Mouse (Mus musculus) layer of hippocampus, adult 9-11 months (tissue): ENCODE data around the gene Prkn.

Experiments
- DNase-seq: peaks from one replicate; pipeline ENCODE4 v3.0.0; 2022

Gene Prkn

GRCm38 (mm10) chr17:10997291-10997690 lies 157.1 kb downstream of the Prkn start:
- no peak for DNase-seq

GRCm38 (mm10) chr17:11023371-11023770 lies 183.2 kb downstream of the Prkn start:
- no peak for DNase-seq

- no peak for DNase-seq
Observed at GRCm38 (mm10) chr17:11029348-11029747, 189.2 kb downstream of the Prkn start.

- no peak for DNase-seq
Observed at GRCm38 (mm10) chr17:11030936-11031335, 190.8 kb downstream of the Prkn start.

GRCm38 (mm10) chr17:11032366-11032765 lies 192.2 kb downstream of the Prkn start:
- DNase-seq, result no peak

- no peak for DNase-seq
Observed at GRCm38 (mm10) chr17:11033594-11033993, 193.4 kb downstream of the Prkn start.

GRCm38 (mm10) chr17:11038272-11038671 lies 198.1 kb downstream of the Prkn start:
- no peak for DNase-seq

GRCm38 (mm10) chr17:11058986-11059385 lies 218.8 kb downstream of the Prkn start:
- no peak for DNase-seq

- no peak for DNase-seq
Observed at GRCm38 (mm10) chr17:11067076-11067703, 227.0 kb downstream of the Prkn start.

GRCm38 (mm10) chr17:11067704-11068475 lies 227.7 kb downstream of the Prkn start:
- peak; percentile 55 for DNase-seq

- no peak for DNase-seq
Observed at GRCm38 (mm10) chr17:11070996-11071395, 230.8 kb downstream of the Prkn start.

GRCm38 (mm10) chr17:11076319-11076903 lies 236.2 kb downstream of the Prkn start:
- DNase-seq, result peak; percentile 60

- DNase-seq, result no peak
Observed at GRCm38 (mm10) chr17:11086492-11086891, 246.3 kb downstream of the Prkn start.

- no peak for DNase-seq
Observed at GRCm38 (mm10) chr17:11087088-11087487, 246.9 kb downstream of the Prkn start.

GRCm38 (mm10) chr17:11087823-11088222 lies 247.6 kb downstream of the Prkn start:
- DNase-seq, result no peak

GRCm38 (mm10) chr17:11089361-11089760 lies 249.2 kb downstream of the Prkn start:
- DNase-seq, result no peak

GRCm38 (mm10) chr17:11092900-11093299 lies 252.7 kb downstream of the Prkn start:
- peak; percentile 86 for DNase-seq

- no peak for DNase-seq
Observed at GRCm38 (mm10) chr17:11093321-11093720, 253.1 kb downstream of the Prkn start.

GRCm38 (mm10) chr17:11107007-11107406 lies 266.8 kb downstream of the Prkn start:
- no peak for DNase-seq

GRCm38 (mm10) chr17:11107916-11108315 lies 267.7 kb downstream of the Prkn start:
- DNase-seq, result peak; percentile 80

GRCm38 (mm10) chr17:11117508-11117907 lies 277.3 kb downstream of the Prkn start:
- no peak for DNase-seq

GRCm38 (mm10) chr17:11124048-11124447 lies 283.9 kb downstream of the Prkn start:
- DNase-seq, result no peak

GRCm38 (mm10) chr17:11127217-11127616 lies 287.0 kb downstream of the Prkn start:
- DNase-seq, result no peak

GRCm38 (mm10) chr17:11130919-11131318 lies 290.7 kb downstream of the Prkn start:
- no peak for DNase-seq
